Mouse (Mus musculus): ENCODE measurements around the gene Lpcat3.
"Not testable (repeated sequence)": the region's sequence is repeated elsewhere in the genome, so short reads cannot be mapped to it uniquely, and the experiment has no call there.

Lpcat3 gene

DNA sequence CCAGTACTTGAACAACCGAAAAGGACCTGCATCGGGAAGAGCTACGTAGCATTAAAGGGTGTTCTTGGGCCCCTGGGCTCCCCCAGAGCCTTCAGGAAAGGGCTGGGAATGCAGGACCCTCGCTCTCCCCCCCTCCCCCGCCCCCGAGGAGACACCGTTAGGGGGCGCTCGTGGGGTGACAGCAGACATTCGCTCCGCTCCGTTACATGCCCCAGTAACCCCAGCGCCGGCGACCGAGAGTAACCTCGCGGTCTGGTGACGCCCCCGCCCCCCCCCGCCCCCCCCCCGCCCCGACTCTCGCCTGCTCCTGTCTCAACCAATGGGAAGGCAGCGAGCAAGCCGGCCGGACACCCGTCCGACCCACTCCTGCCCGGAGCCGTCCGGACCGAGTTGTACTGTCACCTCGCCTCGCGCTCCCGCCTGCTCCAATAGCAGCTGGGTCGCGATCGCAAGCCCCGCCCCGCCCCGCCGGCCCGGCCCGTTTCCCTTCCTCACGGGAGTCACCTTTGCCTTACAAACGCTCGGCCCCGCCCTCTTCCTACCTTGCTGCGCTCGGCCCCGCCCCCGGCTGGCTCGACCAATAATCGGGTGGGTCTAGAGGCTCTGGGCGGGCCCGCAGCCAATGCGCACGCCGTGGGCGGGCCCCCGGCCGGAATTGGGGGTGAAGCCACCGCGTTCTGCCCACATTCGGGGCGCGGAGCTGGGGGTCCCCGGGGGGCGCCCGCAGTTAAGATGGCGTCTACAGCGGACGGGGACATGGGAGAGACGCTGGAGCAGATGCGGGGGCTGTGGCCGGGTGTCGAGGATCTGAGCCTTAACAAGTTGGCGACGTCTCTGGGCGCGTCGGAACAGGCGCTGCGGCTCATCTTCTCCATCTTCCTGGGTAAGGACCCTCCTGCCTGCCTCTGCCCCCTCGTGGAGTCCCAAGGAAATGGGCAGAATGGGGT lies at the start of gene Lpcat3:
Gene Lpcat3 (plus strand): TSS at position 551 of the 947 bp plus-strand sequence.
- peak; percentile 98 for DNase-seq (ENCODE audit: low spot score)

DNA sequence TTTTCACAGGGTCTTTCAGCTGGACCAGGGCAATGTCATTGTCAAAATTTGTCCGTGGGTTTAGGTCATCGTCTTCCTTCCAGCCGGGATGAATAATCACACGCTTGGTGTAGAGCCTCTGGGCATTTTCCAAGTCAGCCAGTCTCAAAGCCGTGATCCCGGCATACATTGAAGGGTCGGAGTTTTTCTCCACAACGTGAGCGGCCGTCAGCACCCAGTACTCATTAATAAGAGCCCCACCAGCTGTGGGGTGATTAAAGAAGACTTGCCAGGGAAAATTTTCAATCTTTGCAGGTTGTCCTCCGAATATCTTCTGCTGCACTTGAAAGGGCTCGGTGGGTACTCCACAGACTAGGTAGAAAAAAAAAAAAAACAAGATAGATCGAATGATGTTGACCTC lies 37.2 kb upstream of the Lpcat3 start:
- no peak for DNase-seq (ENCODE audit: low spot score)

DNA sequence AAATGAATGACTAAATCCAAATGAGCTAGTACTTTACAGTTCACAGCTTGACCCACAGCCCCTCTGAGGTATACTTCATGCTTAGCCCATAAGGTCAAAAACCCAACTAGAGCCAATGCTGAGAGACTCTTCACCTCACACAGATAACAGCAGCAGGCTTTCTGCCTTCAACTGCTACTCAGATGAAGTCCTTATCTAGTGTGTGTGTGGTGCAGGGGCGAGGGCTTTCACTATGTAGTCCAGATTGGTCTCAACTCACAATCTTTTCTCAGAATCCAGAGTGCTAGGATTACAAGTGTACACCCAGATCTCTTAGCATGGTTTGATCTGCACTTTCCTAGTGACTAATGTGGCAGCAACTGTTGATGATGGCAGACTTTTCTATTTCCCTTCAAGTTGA lies 36.6 kb upstream of the Lpcat3 start:
- not testable (repeated sequence) for DNase-seq (ENCODE audit: low spot score)

DNA sequence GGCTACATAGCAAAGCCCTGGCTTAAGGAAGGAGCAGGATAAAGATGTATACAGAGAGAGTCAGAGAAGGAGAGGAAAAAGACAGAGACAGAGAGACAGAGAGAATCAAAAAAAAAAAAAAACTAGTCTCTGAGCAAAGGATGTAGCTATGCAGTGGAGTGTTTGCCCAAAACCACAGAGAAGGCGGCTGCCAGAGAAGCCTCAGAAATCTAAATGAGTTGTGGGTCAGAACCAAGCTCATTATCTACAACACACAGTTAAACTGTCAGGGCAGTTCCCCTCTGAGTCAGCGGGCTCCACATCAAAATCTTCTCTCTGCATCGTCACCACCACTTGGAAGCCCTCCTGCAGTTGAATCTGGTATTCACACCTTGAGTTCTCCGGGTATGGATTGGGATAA lies 32.1 kb upstream of the Lpcat3 start:
- DNase-seq (ENCODE audit: low spot score), result no peak

DNA sequence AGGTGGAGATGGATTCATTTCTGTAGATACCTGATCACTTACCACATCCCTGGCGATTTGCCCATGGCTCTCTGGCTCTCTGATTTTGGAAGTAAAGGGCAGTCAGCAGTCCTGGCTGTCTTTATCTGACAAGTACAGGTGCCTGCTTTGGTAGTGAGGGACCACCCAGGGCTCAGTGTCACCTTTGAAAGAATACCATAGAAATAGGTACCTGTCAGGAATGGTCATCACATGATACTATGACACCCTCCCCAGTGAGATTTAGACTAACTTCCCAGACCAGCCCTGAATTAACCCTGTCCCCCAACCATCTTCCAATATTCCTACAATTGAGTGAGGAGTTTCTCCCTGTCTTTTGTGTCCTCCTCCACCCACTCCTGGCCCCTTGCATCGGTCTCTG lies 26.8 kb upstream of the Lpcat3 start, which contains the start of gene C1s2:
Gene C1s2 (minus strand): TSS at position 101 of the 400 bp plus-strand sequence.
- DNase-seq (ENCODE audit: low spot score), result not testable (repeated sequence)

DNA sequence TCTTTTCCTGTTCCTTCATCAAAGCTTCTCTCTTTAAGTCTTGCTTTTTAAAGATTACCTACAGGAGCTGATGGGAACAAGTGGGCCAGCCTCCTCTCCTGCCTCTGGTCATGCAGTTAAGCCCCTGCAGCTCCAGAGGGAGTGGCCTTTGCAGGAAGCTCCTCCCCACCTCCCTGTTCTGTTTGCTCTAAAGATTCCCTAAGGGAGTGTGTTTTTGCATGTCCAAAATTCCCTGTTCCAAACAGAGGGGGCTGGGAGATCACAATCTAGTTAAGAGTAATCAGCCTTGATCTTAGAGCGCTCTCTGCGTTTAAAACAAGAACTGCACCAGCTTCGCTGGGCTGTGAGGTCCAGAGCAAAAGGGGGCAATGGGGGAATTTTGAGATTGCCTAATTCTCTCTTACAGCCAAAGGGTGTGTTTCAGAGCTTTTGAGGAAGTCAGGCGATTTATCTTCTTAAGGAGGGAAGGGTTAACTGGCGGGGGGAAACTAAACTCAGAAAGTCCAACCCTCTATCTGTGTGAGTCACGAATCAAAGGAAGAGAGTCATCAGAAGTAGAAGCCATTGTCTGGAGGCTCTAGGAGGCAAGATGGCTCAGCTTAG lies 25.9 kb upstream of the Lpcat3 start:
- not testable (repeated sequence) for DNase-seq (ENCODE audit: low spot score)

DNA sequence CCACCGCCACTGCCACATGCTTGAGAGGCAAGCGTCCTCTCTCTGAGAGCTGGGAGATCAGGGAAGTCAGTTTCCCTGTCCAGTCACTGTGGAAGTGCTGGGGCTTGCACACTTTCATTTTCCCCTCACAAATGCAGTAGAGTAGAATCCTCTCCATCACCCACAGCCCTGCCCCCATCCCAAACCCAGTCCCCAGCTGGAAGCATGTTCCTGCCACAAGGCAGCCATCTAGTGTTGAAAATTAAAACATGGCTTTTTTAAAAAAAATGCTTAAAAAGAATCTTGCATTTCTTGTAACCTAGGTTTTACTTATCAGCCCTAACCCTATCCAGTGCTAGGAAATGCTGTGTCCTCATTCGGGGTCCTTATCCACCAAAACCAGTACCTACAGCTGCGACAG lies 22.8 kb upstream of the Lpcat3 start:
- DNase-seq (ENCODE audit: low spot score), result no peak

DNA sequence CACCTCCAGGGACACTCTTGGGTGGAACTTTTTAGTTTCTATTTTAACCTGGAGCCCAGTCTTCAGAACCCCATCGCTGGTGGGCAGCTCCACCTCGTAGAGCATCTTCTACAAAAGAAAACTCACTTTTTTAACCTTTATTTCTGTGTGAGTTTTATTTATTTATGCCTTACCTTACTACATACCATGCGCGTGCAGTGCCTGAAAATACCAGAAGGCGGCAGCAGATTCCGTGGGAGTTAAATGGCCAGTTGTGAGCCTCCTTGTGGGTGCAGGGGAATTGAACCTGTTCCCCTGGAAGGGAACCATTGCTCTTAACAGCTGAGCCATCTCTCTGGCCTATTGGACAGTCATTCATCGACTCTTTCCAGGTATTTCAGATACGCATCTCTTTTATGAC lies 21.8 kb upstream of the Lpcat3 start:
- peak; percentile 66 for DNase-seq (ENCODE audit: low spot score)

DNA sequence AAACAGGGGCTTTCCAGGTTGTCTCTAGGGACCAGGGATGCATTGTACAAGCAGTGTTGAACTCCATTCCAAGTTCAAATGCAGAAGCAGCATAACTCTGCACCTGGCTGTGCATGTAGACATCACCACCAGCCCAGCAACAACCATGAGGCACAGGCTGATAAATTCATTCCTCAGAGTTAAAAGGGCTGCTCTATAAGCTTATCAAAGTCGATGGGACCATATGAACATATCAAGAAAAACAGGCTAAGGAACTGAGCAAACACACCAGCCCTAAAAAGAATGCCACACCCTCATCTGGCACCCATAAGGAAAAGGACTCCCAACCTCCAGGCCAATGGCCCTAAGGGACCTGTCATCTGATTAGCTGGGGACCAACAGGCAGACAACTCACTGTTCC lies 16.4 kb upstream of the Lpcat3 start:
- no peak for DNase-seq (ENCODE audit: low spot score)

DNA sequence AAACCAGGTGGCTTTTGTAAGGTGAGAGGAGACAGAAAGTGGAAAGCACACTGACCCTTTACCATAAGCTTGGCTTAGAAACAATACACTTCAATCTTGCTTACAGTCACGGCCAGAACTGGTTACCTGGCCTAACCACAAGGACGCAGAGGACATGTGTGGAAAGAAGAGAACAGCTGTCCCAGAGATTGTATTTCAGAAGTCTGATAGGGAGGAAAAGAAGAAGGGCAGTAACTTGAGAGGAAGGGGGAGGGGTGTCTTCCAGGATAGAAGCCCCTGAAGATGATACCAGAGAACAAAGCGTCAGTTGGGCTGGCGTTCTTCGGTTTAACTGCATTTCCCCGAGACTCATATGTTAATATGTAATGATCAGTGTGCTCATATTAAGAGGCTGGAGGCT lies 6.9 kb upstream of the Lpcat3 start:
- DNase-seq (ENCODE audit: low spot score), result no peak

DNA sequence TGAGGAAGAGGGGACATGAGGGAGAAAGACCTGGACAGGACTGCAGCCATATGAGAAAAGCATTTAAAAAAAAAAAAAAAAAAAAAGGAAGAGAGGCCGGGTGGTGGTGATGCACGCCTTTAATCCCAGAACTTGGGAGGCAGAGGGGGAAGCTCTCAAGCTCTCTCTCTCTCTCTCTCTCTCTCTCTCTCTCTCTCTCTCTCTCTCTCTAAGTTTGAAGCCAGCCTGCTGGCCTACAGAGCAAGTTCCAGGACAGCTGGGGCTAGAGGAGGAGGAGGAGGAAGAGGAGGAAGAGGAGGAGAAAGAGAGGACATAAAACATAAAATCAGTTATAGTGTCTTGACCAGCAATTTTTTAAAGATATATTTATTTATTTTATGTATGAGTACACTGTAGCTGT lies 4.8 kb upstream of the Lpcat3 start:
- no peak for DNase-seq (ENCODE audit: low spot score)

DNA sequence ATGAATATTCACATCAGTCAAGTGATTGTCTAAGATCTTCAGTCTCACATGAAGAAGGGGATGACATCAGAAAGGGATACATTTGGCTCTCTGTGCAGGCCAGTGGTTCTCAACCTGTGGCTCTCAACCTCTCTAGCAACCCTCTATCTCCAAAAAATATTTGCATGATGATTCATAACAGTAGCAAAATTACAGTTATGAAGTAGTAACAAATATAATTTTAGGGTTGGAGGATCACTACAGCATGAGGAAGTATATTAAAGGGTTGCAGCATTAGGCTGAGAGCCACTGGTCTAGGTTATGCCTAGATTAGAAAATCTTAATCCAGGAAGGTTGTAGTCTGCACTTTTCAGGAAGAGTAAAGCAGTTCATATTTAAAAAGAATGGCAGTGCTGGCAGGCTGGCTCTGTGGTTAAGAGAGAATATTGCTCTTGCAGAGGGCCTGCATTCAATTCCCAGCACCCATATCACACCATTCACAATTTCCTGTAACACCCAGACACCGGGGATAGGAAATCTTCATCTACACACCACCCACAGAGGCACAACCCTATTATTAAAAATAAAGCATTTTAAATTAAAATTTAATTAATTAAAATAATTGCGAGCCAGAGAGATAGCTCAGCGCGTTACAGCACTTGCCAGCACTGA lies 1.5 kb upstream of the Lpcat3 start:
- DNase-seq (ENCODE audit: low spot score), result no peak

DNA sequence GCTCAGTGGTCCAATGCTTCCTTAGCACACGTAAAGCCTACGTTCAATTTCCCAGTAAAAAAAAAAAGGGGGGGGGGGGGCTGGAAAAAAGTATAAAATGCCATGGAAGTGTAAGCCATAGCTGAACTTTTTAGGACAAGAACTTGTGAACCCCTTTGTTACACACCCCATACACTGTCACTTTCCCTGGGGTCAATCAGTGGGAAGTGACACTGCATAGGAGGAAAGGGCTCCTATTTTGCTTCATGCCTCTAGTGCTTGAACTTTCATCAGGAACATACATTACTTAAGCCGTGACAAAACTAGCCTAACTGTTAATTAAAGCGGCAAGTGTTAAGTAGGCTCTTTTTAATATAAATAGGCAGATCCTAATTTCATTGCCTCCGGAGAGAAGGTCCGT lies 832 bp upstream of the Lpcat3 start:
- no peak for DNase-seq (ENCODE audit: low spot score)

DNA sequence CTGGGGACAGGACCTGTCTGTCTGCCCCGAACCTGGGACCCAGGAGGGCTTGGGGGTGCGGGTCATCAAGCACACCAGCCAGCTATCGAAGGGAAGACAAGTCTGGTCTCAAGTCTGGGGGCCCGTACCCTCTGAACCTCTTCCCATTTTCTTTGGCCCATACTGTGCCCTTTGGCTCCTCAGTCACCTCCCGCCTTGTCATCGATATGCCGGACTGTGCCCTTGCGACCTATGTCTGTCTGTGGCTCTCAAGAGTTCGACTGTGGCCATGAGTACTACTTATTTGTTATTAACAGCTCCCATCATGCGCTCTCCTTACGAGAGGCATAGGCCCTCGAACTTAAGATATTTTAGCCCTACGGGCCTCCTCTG lies 583 bp downstream of the Lpcat3 start:
- DNase-seq (ENCODE audit: low spot score), result no peak

DNA sequence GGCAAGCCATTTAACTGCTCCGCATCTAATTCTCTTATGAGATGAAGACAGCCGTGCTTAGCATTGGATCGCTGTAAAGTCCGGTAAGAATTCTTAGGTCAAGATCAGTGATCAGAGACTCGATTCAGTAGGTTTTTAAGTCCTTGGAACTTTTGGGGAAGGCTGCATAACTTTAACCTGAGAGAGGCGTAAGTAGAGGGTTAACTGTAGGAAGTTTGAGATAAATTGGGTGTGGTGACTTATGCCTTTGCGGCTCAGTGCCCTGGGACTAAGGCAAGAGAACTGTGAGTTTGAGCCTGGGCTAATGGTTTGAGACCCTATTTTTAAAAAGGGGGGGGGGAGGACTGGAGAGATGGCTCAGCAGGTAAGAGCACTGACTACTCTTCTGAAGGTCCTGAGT lies 1.4 kb downstream of the Lpcat3 start:
- DNase-seq (ENCODE audit: low spot score), result no peak

DNA sequence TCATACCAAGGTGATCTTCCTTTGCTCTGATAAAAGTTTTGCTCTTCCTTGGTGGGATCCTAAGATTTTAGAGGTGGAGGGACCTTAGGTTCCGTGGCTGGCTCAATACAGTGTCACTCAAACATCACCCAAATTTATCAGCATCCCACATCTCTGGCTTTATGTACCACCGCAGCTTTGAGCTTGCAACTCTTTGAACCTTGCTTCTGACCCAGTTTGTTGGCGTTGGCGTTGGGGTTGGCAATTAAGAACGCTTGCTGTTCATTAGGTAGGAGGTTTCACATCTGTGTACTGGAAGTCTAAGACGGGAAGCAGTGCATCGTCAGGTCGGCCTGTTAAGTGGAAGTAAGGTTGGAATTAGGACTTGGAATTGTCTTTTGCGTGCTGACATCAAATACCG lies 2.2 kb downstream of the Lpcat3 start:
- DNase-seq (ENCODE audit: low spot score), result no peak

DNA sequence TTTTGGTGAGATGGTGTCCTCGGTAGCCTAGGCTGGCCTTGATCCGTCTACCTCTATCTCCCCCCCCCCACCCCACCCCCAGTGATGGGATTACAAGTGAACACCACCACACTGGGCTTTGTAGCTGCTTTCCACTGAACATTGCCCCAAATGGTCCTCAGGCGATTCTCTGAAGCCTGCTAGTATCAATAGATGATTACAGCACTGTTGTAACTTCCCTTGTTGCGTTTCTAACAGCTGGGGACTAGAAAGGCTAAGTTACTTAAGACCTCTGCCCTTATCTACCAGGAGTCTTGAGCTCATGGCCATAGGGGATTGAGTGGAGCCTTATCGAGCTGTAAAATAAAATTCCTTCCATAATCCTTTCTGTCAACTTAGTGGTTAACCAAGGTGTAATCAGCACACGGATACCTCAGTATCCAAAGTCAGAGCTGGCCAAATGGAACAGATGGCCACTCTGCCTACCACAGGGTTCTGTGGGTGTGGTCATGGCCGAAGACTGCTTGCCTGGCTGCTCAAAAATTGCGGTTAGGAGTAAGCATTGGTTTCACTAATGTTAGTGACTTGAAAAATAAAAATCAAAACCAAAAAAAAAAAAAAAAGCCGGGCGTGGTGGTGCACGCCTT lies 6.5 kb downstream of the Lpcat3 start:
- DNase-seq (ENCODE audit: low spot score), result no peak

DNA sequence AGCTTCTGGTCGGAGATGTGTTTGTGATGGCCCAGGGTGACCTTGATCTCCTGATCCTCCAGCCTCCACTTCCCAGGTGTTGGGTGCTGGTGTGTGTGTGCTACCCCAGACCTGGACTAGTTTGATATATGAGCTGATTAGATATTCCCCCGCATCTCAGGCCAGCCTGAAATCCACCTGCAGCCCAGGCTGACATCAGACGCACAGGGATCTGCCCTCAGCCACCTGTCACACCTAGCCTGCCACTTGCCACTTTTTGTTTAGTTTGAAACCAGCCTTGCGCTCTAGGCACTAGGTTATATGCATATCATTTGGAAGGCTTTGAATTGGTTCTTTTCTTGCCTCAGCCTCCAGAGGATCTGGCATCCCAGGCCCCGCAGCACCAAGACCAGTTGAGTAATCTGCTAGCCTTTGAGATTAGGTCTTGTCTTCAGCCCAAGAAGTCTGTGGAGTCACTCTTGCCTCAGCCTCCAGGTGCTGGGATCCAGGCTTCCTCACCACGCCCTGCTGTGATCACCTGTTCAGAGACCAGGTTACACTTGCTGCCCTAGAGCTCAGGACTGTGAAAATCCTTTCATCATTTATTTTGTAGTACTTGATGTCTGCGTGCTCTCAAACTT lies 7.6 kb downstream of the Lpcat3 start:
- DNase-seq (ENCODE audit: low spot score), result no peak

DNA sequence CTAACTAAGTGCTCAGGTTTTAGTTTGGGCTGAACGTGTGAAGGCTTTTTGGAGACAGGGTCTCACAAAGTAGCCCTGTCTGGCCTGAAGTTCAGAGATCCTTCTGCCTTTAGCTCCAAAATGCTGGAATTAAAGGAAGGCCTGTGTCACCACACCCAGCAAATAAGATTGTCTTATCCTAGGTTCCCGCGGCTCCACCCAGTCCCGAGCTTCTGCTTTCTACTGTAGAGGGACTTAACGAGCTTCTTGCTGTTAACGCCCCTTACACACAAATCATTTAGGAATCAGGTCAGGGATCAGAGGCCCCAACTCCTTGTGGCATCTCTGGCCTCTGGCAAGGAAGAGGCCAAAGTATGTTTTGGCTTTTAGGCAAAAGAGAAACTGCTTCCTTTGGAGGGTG lies 9.3 kb downstream of the Lpcat3 start:
- no peak for DNase-seq (ENCODE audit: low spot score)

DNA sequence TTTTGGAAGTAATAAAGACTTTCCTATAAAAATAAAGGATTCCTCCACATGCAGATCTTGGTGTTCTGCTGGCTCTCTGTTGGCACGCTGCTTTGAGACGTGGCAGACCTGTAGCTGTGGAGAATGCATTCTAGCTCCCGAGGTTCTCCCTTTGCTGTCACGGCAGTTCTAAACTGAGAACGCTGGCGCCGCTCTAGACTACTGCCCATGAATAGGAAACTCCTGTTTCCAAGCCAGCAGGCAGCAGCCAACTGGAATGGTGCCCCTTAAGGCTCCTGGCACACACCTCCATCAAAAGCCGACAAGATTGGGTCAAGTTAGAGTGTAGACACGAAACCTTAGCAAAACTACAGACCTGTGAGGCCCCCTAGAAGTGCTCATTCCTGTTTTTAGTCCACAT lies 10.8 kb downstream of the Lpcat3 start:
- DNase-seq (ENCODE audit: low spot score), result no peak

DNA sequence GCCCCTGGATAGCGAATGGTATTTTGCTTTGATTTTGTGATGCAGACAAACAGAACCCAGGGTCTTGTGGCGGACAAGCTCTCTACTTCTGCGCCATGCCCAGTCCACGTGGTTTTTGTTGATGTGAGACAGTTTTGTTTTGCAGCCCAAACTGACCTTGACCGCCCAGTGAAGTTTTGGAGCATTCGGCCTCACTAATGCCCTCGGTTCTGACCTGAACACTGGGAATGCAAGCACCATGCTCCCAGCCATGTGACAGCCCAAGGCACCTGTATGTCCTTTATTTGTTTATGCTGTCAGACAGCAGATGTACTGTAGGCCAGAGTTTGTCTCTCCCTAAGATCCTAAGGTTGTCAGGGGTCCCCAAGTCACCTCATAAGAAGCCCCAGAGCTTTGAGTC lies 11.8 kb downstream of the Lpcat3 start:
- no peak for DNase-seq (ENCODE audit: low spot score)

DNA sequence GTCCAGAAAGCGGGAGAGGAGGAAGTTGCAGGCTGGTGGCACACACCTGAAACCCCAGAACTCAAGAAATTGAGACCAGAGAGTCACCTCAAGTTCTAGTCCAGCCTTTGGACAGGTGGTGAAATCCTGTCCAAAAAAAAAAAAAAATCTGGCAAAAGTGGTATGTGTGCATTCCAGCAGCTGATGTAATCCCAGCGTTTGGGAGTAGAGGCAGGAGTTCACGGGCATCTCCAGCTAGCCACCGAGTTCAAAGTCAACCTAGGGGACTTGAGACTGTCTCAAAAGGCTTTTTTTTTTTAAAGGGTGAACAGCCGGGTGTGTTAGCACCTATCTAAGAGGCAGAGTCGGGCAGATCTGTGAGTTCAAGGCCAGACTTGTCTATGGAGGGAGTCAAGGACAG lies 13.3 kb downstream of the Lpcat3 start:
- DNase-seq (ENCODE audit: low spot score), result no peak
